Mouse (Mus musculus) lung, embryonic 15.5 days (tissue): ENCODE measurements around the gene Ccdc141. TPM values are rescaled to one million over a fixed set of nuclear protein-coding genes. Genes with fewer than 3 reads are reported as not detected.
A peak's percentile ranks its signal among the peaks of the same experiment; 100 is the strongest.

Source experiments
- ATAC-seq: fragments of 200-750 bp; cut with Nextera tagmentation; 2 replicates; pipeline ENCODE4 v1.8.0; 2017; ENCODE audit warnings: moderate number of reproducible peaks, borderline replicate concordance; ENCODE audit not compliant: low FRiP score, low TSS enrichment; ENCODE audit errors: extremely low read depth
- H3K27ac ChIP-seq: fragments of 300-500 bp; sonication (generic); 2 replicates; pipeline ENCODE4 v1.5.1; 2015; ENCODE audit warnings: moderate library complexity, mild to moderate bottlenecking, inconsistent platforms
- H3K27me3 ChIP-seq: fragments of 300-500 bp; sonication (generic); 2 replicates; pipeline ENCODE4 v1.6.1; 2015; ENCODE audit warnings: inconsistent platforms
- H3K36me3 ChIP-seq: fragments of 300-500 bp; sonication (generic); 2 replicates; pipeline ENCODE4 v1.6.1; 2015; ENCODE audit warnings: inconsistent platforms
- H3K4me1 ChIP-seq: fragments of 300-500 bp; sonication (generic); 2 replicates; pipeline ENCODE4 v1.6.1; 2015; ENCODE audit warnings: inconsistent platforms
- H3K4me2 ChIP-seq: fragments of 300-500 bp; sonication (generic); 2 replicates; pipeline ENCODE4 v1.6.1; 2015; ENCODE audit warnings: inconsistent platforms, mild to moderate bottlenecking, moderate library complexity
- H3K4me3 ChIP-seq: fragments of 300-500 bp; sonication (generic); 2 replicates; pipeline ENCODE4 v1.5.1; 2015; ENCODE audit warnings: mild to moderate bottlenecking, inconsistent platforms
- H3K9ac ChIP-seq: fragments of 300-500 bp; sonication (generic); 2 replicates; pipeline ENCODE4 v1.6.1; 2015; ENCODE audit warnings: inconsistent platforms
- H3K9me3 ChIP-seq: fragments of 300-500 bp; sonication (generic); 2 replicates; pipeline ENCODE4 v1.6.1; 2016; ENCODE audit warnings: inconsistent platforms
- WGBS: fragments of 180-500 bp; shearing (Covaris S2); methylation state at CpG from one replicate; pipeline ENCODE4 v1.1.7; 2015; 5-methylcytosine and 5-hydroxymethylcytosine counted together
- polyA plus RNA-seq: library from polyadenylated mRNA; unstranded; fragments of >200 nt; fragmentation: Nextera tagmentation; extraction: Ambion mirVana; gene quantifications from 2 replicates; pipeline ENCODE4 v1.2.1, GENCODE M21; 2015

Ccdc141 gene
- polyA plus RNA-seq, 1 experiment from 2014 or later: 19.6 TPM

DNA sequence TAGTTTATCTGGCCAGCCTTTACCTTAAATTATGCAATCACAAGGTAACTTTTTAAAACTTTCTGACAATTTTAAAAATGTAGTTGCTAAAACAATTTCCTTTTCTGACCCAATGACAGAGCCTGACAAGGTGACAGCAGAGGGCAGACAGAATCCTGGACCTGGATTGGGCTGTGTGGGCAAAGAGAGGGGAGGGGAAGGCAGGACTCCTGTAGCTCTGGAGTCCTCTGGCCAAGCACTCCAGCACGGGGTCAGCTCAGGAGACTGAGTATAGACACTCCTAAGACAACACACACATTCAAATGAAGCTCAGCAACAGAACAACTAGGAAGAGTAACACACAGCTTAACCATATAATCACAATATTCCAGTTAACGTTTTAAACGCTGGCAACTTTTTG, 19.9 kb upstream of the Ccdc141 start:
- H3K9ac ChIP-seq: no peak overlapping the region
- H3K9me3 ChIP-seq: no peaks in the 10 kb centered on the region
- H3K27ac ChIP-seq: no peak overlapping the region
- H3K4me1 ChIP-seq: no peaks in the 10 kb centered on the region
- WGBS: 90% methylated on average over 3 of the region's 3 CpGs
- ATAC-seq: no peak
- peaks cover 18% of the 10 kb centered on the region for H3K36me3 ChIP-seq
- no peak overlapping the region for H3K4me2 ChIP-seq
- H3K27me3 ChIP-seq: no peaks in the 10 kb centered on the region
- no peak overlapping the region for H3K4me3 ChIP-seq

DNA sequence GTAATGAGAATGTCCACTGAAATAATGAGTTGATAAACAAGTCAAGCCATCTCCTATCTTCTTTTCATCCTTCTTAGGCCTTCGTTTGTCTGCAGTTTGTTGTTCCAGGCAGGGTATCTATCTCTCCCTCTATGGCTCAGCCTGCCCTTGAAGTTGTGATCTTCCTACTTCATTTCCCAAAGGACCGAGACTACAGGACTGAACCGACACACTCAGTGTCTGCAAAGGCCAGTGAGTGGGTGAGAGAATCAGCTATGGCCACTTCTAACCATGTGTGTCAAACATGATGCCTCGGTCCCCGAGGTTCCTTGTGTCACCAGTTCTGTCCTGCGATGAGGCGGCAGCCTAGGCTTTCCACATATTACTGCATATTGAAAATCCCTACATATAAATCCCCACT, 19.2 kb upstream of the Ccdc141 start:
- peaks cover 18% of the 10 kb centered on the region for H3K36me3 ChIP-seq
- no peaks in the 10 kb centered on the region for H3K27me3 ChIP-seq

DNA sequence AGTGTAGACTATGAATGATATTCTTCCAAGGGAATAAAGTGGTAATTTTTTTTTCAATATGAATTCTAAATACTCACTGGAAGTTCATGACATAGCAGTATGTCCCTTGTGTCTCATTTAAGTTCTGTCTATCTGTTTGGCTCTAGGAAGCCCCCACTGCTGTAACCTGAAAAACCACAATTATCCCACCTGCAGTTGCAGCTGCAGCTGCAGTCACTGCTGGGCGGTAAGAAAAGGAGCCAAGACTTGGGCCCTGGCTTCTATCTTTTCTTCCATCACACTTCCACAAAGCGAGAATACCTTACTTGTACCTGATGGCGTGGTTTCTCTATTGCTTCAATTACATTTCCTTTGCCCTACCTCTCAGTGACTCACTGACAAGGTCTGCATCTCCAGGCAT, 17.1 kb upstream of the Ccdc141 start:
- Histone ChIP-seq H3K4me3 (no peak overlapping the region), H3K9ac (no peak overlapping the region), H3K27ac (no peak overlapping the region), H3K4me1 (0 out of 2 replicates have a peak, but pooled peaks cover 3% of the 10 kb centered on the region), H3K9me3 (no peaks in the 10 kb centered on the region), H3K27me3 (no peaks in the 10 kb centered on the region), H3K4me2 (no peak overlapping the region), H3K36me3 (peaks cover 14% of the 10 kb centered on the region)
- 86% methylated on average over 3 of the region's 3 CpGs for WGBS
- ATAC-seq: no peak

More for the DNA sequence above, 19.2 kb upstream of the Ccdc141 start:
- Histone ChIP-seq H3K4me2 (no peak overlapping the region), H3K4me3 (no peak overlapping the region), H3K9ac (no peak overlapping the region), H3K4me1 (no peaks in the 10 kb centered on the region), H3K27ac (no peak overlapping the region), H3K9me3 (no peaks in the 10 kb centered on the region)
- no peak for ATAC-seq
- WGBS: 93% methylated on average over 7 of the region's 7 CpGs

DNA sequence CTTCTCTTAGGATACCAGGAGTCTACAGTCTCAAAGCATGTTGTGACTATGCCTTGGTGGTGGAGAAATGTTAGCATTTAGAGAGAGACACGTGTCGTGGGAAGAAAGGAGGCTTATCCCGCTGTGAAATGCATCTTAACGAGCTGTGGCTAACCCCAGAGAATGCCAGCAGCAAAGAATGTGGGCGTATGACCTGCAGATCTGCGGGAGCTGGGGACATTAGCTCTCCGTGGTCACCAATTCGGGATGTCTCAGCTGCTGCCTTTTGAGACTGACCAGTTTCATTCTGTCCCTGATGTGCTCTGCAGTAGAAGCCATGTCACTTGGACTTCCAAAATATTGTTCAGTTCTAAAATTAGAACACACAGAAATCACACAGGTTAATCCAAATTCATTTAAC, 16.5 kb upstream of the Ccdc141 start:
- WGBS: 74% methylated on average over 8 of the region's 8 CpGs
- Histone ChIP-seq H3K4me3 (no peak overlapping the region), H3K27me3 (no peaks in the 10 kb centered on the region), H3K4me2 (no peak overlapping the region), H3K9ac (no peak overlapping the region), H3K9me3 (no peaks in the 10 kb centered on the region), H3K27ac (no peak overlapping the region), H3K4me1 (0 out of 2 replicates have a peak, but pooled peaks cover 3% of the 10 kb centered on the region), H3K36me3 (peaks cover 12% of the 10 kb centered on the region)
- no peak for ATAC-seq

DNA sequence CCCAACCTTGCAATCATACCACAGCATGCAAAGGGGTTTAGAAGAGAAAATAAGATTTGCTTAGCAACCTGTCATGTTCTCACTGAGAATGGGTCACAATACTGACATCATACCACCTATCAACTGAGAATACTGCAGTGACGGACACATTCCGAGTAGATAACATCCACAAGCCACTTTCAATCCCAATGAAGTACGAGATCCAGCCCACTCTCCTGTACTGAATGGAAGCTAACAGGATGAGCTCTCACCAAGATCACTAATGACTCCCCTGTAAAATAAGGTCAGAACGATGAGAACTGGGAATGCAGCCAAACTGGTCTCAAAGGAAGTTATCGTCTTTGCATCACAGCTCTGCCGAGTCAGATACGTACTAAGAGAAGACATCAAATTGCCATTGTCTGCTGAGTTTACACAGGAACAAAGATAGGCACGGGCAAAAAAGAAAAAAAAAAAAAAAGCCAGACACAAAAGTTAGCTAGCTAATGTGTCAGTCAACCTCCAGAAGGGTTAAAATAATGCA, 13.7 kb upstream of the Ccdc141 start:
- H3K27ac ChIP-seq: no peak overlapping the region
- H3K4me2 ChIP-seq: no peak overlapping the region
- peaks cover 6% of the 10 kb centered on the region; the same call in 1 of the 2 replicates for H3K36me3 ChIP-seq
- 36% methylated on average over 8 of the region's 8 CpGs for WGBS
- H3K9me3 ChIP-seq: no peaks in the 10 kb centered on the region
- no peak overlapping the region for H3K9ac ChIP-seq
- no peaks in the 10 kb centered on the region for H3K27me3 ChIP-seq
- H3K4me3 ChIP-seq: no peak overlapping the region
- 0 out of 2 replicates have a peak, but pooled peaks cover 3% of the 10 kb centered on the region for H3K4me1 ChIP-seq
- no peak for ATAC-seq

DNA sequence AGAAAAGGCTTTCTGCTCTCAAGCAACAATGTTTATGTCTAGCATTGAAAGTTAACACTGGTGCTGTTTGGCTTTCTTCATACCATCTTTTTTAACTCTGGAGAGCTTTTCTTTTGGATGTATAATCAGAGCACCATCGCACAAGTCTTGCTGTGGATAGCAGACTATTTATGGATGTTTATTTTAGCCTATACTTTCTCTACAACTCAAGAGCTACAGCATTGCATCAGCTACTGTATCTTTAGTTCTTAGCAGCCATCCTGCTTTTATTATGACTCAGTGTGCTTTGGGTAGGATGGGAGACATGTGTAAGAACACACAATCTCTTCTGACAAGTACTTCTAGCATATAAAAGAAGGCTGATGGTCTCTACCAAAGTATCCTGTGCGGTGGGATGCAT, 13.2 kb upstream of the Ccdc141 start:
- Histone ChIP-seq H3K27me3 (no peaks in the 10 kb centered on the region), H3K27ac (no peak overlapping the region)
- no peak for ATAC-seq

DNA sequence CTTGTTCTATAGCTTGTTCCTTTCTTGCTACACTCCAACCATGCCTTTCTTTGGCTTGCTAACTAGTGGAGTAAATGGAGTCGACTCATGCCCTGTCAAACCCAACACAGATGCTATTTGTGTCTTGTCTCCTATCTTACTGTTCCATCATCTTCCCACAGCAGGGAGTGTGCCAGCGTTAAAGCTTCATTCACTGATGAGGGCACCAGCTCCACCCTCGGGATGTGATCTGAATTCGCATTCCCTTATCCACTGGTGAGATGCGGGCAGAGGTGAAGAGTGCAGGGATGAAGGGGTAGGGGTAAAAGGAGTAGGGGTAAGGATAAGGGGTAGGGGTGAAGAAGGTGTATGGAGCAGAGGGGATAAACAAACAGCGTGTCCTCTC, 12.6 kb upstream of the Ccdc141 start:
- Histone ChIP-seq H3K36me3 (peaks cover 6% of the 10 kb centered on the region; the same call in 1 of the 2 replicates), H3K4me1 (0 out of 2 replicates have a peak, but pooled peaks cover 3% of the 10 kb centered on the region), H3K4me2 (no peak overlapping the region), H3K27me3 (no peaks in the 10 kb centered on the region), H3K9ac (no peak overlapping the region), H3K27ac (no peak overlapping the region), H3K9me3 (no peaks in the 10 kb centered on the region), H3K4me3 (no peak overlapping the region)
- WGBS: 73% methylated on average over 6 of the region's 6 CpGs
- no peak for ATAC-seq

More for the DNA sequence above, 13.2 kb upstream of the Ccdc141 start:
- H3K4me2 ChIP-seq: no peak overlapping the region
- WGBS: 75% methylated on average over 2 of the region's 2 CpGs
- H3K4me3 ChIP-seq: no peak overlapping the region
- H3K9me3 ChIP-seq: no peaks in the 10 kb centered on the region
- 0 out of 2 replicates have a peak, but pooled peaks cover 3% of the 10 kb centered on the region for H3K4me1 ChIP-seq
- no peak overlapping the region for H3K9ac ChIP-seq
- H3K36me3 ChIP-seq: peaks cover 6% of the 10 kb centered on the region; the same call in 1 of the 2 replicates

DNA sequence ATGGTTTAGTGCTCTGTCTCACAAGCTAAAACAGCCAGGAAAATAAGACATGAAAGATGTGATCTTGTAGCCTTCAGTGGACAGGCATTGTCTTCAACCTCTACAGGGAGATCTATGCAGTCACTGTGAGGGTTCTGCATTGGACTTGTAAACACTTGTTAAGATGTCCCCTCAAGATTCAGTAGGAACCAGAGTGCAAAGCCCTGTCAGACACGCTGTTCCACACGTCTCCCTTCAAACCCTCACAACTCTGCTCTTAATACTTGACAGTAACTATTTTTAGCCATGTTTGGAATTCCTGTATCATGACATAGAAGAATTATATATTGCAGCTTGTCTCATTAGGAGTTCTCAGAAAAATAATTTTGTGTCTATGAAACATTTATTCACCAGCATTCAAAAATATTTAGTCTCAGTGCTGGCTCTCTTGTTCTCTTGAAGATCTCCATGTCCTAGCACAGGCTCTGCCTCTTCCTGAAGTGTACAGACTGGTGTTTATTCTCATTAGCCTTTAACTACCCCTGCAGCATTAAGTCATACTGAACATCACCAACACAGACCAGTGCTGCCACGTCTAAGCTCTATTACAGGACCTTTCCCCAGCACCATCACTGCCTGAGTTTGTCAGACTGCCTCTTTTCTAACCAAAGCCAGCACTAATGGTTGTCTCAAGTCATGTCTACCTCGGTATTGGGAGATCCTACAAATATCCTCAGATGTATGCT, 12.0 kb upstream of the Ccdc141 start:
- no peaks in the 10 kb centered on the region for H3K9me3 ChIP-seq
- no peak overlapping the region for H3K4me3 ChIP-seq
- H3K27me3 ChIP-seq: no peaks in the 10 kb centered on the region
- no peak overlapping the region for H3K9ac ChIP-seq
- no peak overlapping the region for H3K27ac ChIP-seq
- peaks cover 3% of the 10 kb centered on the region; the same call in 1 of the 2 replicates for H3K36me3 ChIP-seq
- H3K4me1 ChIP-seq: 0 out of 2 replicates have a peak, but pooled peaks cover 3% of the 10 kb centered on the region
- no peak overlapping the region for H3K4me2 ChIP-seq
- no peak; the same call in 1 of the 2 replicates for ATAC-seq
- WGBS: 38% methylated on average over 4 of the region's 4 CpGs

DNA sequence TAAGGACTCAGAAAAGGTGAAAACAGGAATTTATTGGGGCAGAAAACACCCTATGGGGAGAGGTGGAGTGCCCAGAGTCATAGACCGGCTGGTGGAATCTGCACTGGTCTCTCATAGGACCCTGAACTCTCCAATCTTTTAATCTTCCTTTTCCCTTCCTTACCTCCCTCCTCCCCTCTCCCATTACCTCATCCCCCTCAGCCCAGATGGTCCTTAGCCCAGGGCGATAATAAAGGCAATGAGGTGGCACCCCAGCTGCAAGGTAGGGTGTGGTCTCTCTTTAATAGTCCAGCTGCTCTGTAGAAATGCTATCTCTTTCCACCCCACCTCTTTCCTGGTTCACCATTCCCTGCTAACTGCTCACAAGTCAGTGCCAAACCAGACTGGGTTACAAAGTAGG, 7.0 kb upstream of the Ccdc141 start:
- Histone ChIP-seq H3K9me3 (no peaks in the 10 kb centered on the region), H3K4me3 (no peak overlapping the region), H3K9ac (no peak overlapping the region), H3K4me1 (peaks cover 28% of the 10 kb centered on the region), H3K36me3 (no peaks in the 10 kb centered on the region), H3K27me3 (no peaks in the 10 kb centered on the region), H3K4me2 (no peak overlapping the region), H3K27ac (no peak overlapping the region)
- no peak for ATAC-seq
- 72% methylated on average over 2 of the region's 2 CpGs for WGBS

DNA sequence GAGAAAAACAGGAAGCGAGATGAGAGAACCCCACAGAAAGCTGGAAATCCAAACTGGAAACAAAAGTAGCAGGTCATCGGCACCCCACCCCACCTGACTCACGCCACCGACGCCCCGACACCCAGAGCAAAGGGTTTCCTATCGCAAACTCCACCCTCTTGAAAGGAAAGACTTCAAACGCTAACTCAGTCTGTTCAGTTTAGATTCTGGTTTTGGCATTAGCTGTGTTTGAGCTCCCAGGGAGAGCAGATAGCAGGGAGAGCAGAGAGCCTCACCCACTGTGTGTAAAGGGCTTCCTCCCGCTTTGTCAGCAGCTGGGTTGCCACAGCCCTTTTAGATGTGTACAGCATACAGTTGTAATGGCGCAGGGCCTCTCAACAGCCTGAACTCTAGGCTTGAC, 6.0 kb upstream of the Ccdc141 start:
- H3K27ac ChIP-seq: no peak overlapping the region
- 19% methylated on average over 10 of the region's 10 CpGs for WGBS
- H3K27me3 ChIP-seq: no peaks in the 10 kb centered on the region
- no peak for ATAC-seq
- H3K4me2 ChIP-seq: peak overlapping the region; percentile 32
- no peak overlapping the region for H3K4me3 ChIP-seq
- H3K4me1 ChIP-seq: peaks cover 38% of the 10 kb centered on the region
- H3K36me3 ChIP-seq: no peaks in the 10 kb centered on the region
- H3K9me3 ChIP-seq: no peaks in the 10 kb centered on the region
- no peak overlapping the region for H3K9ac ChIP-seq

DNA sequence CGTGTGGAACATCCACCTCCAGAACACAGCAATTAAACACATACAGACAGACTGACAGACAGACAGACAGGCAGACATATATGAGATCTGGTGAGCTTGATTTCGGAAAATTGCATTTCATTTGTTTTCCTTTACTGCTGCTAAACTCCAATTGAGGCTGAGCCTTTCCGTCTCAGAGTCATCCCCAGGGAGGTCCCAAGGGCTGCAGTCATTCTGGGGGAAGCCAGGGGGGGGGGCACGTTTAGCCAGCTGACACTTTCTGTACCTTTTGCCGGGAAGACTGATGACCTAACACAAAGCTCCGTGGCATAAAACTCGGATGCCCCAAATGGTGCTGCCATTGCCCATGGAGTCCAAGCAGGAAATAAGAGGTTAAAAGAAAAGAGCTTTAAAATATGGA, 5.0 kb upstream of the Ccdc141 start:
- Histone ChIP-seq H3K27me3 (no peaks in the 10 kb centered on the region), H3K36me3 (no peaks in the 10 kb centered on the region), H3K4me2 (no peak overlapping the region), H3K27ac (no peak overlapping the region), H3K4me1 (peaks cover 47% of the 10 kb centered on the region), H3K4me3 (no peak overlapping the region), H3K9me3 (no peaks in the 10 kb centered on the region), H3K9ac (no peak overlapping the region)
- WGBS: 42% methylated on average over 7 of the region's 7 CpGs
- ATAC-seq: no peak

DNA sequence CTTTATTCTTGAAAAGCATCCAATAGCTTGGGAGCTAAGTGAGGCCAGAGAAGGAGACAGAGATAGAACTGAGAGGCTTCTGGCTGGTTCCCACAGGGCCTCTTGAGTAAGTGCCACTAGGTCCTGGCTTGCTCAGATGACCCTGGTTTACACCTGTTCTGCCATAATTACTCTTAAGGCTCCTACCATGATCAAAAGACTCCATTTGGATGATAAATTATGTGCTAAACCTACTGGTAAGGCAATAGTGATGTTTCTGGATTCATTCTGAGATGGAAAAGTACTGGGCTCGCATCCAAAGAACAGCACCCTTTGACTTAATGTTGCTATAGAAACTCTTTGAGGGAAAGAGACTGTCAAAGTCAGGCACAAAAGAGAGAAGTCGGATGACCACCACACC, 3.9 kb upstream of the Ccdc141 start:
- Histone ChIP-seq H3K27ac (no peak overlapping the region), H3K27me3 (no peaks in the 10 kb centered on the region), H3K4me3 (no peak overlapping the region), H3K4me2 (no peak overlapping the region), H3K36me3 (no peaks in the 10 kb centered on the region), H3K9ac (no peak overlapping the region), H3K4me1 (peaks cover 53% of the 10 kb centered on the region), H3K9me3 (no peaks in the 10 kb centered on the region)
- ATAC-seq: no peak
- WGBS: 42% methylated on average over 2 of the region's 2 CpGs
